Mouse (Mus musculus) splenic B cell, adult 2 months (primary cell): ENCODE results near the gene Ttll12.

Experiments used
- DNase-seq: peaks from one replicate; pipeline ENCODE4 v3.0.0-alpha.2; 2011; ENCODE audit warnings: low read depth, low spot score
- H3K27me3 ChIP-seq: 2 replicates; pipeline ENCODE4 v1.6.1; 2012; ENCODE audit warnings: mild to moderate bottlenecking, low read length, moderate library complexity, mixed read lengths; ENCODE audit not compliant: control insufficient read depth, poor library complexity, insufficient read depth, severe bottlenecking
- H3K36me3 ChIP-seq: 2 replicates; pipeline ENCODE4 v1.6.1; 2012; ENCODE audit warnings: mild to moderate bottlenecking, low read length, moderate library complexity, mixed read lengths; ENCODE audit not compliant: control insufficient read depth, poor library complexity, insufficient read depth, severe bottlenecking

The Ttll12 gene

GRCm38 (mm10) chr15:83594513-83595363 lies at the start of gene Ttll12:
Ttll12 (minus strand) TSS chr15:83595157.
- no peaks in the 10 kb centered on the region for H3K27me3 ChIP-seq
- no peaks in the 10 kb centered on the region for H3K36me3 ChIP-seq
- DNase-seq, result peak; percentile 78

DNA sequence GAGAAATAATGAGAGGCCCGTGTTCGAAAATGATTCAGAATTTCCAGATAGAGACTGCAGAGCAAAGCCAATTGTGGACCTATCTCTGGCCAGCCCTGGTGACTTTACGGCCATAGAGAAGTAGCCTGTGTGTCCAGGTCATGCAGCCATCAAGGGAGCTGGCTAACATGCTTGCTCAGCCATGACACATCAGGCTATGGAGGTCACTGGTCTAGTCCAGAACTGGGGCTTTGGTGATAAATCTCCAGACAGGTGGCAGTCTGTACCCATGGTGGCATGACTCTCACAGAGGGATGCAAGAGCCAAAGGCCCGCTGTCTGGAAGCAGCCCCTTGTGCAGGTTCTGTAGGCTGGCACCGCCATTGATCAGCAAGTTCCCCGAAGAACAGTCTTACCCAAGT lies 47.6 kb upstream of the Ttll12 start:
- H3K36me3 ChIP-seq, result no peaks in the 10 kb centered on the region
- DNase-seq, result no peak
- H3K27me3 ChIP-seq, result no peaks in the 10 kb centered on the region

DNA sequence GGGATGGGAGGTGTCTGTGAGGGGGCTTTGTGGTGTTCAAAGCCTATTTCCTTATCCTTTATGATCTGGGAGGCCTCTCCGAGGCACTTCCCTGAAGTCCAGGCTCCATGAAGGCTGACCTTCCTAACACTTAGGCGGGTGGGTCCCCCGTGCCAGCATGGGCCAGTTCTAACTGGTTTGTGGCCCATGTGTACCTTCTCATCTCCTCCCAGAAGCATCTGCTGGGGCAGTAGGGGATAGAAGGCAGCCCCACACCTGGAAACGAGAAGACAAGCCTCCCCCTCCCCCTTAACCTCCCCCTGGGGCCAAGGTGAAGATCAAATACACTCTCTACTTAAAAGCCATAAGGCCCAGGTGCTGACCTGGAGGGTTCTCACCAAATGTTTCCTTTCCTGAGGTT lies 45.3 kb upstream of the Ttll12 start:
- H3K36me3 ChIP-seq, result no peaks in the 10 kb centered on the region
- no peak for DNase-seq
- H3K27me3 ChIP-seq, result no peaks in the 10 kb centered on the region

DNA sequence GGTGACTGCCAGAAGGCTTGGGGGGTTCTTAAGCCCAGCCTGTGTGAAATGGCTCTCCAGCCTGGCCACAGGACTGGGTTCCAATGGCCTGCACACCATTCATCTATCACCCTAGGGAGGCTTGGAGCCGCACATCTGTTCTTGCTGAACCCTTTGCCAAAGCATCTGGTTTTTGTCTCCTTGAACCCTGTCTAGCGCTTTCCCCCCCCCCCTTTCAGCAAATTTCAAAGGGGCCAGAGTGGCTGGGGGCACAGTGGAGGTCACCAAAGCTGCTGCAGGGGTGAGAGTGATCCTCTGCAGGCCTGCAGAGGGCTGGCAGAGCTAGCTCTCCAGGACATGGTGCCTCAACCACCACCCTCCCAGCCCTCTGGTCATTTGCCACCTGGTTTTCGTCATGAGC lies 44.2 kb upstream of the Ttll12 start:
- no peaks in the 10 kb centered on the region for H3K36me3 ChIP-seq
- H3K27me3 ChIP-seq, result no peaks in the 10 kb centered on the region
- no peak for DNase-seq

DNA sequence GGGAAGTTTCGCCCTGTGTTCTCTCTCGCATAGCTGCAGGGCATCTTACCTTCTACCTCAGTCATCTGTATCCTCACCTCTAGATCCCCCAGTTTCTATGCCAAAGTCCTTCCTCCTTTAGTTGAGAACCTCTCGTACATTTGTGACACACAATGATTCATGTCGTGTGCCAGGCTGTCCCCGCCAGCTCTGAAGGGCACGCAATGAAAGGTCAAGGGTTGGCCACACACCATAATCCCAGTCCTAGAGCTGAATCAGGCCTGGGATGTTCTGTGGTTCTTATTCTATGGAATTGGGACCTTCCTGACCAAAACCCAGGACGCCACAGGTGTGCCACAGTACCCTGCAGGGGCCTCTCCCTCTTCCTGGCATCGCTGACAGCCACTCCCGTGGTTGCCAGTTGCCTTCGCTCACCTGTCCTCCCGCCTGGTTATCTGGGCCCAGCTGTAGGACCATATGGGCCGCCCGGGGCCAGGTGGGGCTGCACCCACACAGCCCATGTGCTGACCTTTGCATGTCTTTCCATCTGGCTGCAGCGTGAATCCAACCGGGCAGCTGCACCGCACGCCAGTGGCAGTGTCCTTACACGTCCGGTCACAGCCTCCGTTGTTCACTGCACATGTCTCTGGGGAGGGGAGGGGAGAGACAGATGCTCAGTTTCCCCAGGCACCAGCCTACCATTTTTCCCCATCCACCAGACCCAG lies 43.4 kb upstream of the Ttll12 start:
- Histone ChIP-seq H3K36me3 (no peaks in the 10 kb centered on the region), H3K27me3 (no peaks in the 10 kb centered on the region)
- DNase-seq, result no peak

GRCm38 (mm10) chr15:83636759-83637158 lies 41.8 kb upstream of the Ttll12 start:
- Histone ChIP-seq H3K27me3 (no peaks in the 10 kb centered on the region), H3K36me3 (no peaks in the 10 kb centered on the region)
- no peak for DNase-seq

GRCm38 (mm10) chr15:83635251-83635650 lies 40.3 kb upstream of the Ttll12 start:
- Histone ChIP-seq H3K27me3 (no peaks in the 10 kb centered on the region), H3K36me3 (no peaks in the 10 kb centered on the region)
- no peak for DNase-seq

DNA sequence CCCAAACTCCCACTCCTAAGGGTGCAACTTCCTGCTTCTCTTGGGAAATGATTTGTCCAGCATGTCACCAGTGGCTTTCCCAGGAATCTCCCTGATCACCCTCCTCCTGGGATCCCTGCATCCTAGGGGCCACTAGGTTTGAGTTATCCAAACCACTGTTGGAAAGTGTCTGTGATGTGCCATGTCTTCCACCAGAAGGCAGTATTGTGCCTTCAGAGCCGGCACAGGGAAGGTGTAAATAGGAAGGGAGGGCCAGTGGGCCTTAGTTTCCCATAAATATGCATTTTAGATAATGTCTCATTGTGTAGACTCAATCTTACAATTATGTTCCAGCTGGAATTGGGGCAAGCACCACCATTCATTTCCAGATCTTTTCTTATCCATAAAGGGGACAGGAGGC lies 39.1 kb upstream of the Ttll12 start:
- no peak for DNase-seq
- Histone ChIP-seq H3K36me3 (no peaks in the 10 kb centered on the region), H3K27me3 (no peaks in the 10 kb centered on the region)

- H3K27me3 ChIP-seq, result no peaks in the 10 kb centered on the region
- H3K36me3 ChIP-seq, result no peaks in the 10 kb centered on the region
- no peak for DNase-seq
Observed at GRCm38 (mm10) chr15:83631071-83631470, 36.1 kb upstream of the Ttll12 start.

GRCm38 (mm10) chr15:83629716-83630115 lies 34.8 kb upstream of the Ttll12 start:
- Histone ChIP-seq H3K36me3 (no peaks in the 10 kb centered on the region), H3K27me3 (no peaks in the 10 kb centered on the region)
- no peak for DNase-seq

DNA sequence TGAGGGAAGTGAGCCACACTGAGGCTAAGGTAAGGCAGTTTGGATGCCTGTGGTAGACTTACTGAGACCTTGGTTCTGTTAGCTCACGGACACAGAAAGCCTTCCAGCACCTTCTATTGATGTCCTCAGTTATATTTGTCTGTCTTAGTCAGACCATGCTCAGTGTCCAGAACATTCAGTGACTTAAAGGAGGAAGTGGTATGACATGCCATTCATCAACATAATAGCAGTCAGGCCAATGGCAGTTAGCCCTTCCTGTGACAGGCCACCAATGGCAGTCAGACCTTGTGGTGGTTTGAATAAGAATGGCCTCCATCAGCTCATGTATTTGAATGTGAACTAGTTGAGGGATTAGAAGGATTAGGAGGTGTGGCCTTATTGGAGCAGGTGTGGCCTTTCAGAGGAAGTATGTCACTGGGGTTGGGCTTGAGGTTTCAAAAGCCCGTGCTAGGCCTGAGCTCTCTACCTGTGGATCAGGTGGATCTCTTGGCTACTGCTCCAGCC lies 31.2 kb upstream of the Ttll12 start:
- no peaks in the 10 kb centered on the region for H3K27me3 ChIP-seq
- no peak for DNase-seq
- no peaks in the 10 kb centered on the region for H3K36me3 ChIP-seq

DNA sequence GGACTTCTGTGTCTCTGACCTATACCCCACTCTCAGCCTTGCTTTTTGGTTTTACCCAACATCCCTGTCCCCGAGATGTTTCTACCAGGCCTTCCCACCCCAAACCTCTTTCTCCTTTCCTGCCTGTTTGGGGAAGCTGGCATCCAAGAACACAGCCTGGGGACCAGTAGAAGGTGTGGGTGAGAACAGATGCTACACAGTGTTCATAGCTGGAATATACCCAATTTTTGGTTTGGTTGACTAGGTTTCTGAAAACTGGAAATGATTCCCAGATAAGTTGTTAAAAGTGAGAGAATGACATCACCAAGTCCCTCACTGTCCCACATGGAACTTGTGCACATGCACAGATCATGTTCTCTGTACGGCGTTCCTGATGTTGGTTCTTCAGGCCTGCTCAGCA lies 20.3 kb upstream of the Ttll12 start:
- DNase-seq, result no peak
- H3K27me3 ChIP-seq, result no peaks in the 10 kb centered on the region
- H3K36me3 ChIP-seq, result no peaks in the 10 kb centered on the region

- DNase-seq, result peak; percentile 87
- H3K27me3 ChIP-seq, result no peaks in the 10 kb centered on the region
- H3K36me3 ChIP-seq, result no peaks in the 10 kb centered on the region
Observed at GRCm38 (mm10) chr15:83607115-83607802, 12.3 kb upstream of the Ttll12 start.

DNA sequence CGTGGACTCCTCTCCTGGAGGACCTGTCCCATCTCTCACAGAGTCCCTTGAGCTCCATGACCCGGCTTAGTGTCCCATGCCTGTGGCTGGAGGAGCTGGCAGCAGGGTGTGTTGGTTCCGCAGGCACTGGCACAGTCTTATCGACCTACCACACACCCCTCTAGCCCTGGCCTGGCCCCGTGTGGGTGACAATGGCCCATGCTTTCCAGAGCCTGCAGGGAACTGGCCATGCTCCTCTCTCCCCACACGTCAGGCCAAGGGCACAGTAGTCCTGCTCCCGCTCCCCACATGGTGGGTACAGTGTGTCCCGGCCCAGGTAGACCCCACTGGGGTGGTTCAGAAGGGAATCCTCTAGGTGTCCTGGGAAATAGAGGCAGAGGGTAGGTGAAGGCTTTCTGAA lies 11.7 kb upstream of the Ttll12 start:
- no peak for DNase-seq
- Histone ChIP-seq H3K27me3 (no peaks in the 10 kb centered on the region), H3K36me3 (no peaks in the 10 kb centered on the region)

DNA sequence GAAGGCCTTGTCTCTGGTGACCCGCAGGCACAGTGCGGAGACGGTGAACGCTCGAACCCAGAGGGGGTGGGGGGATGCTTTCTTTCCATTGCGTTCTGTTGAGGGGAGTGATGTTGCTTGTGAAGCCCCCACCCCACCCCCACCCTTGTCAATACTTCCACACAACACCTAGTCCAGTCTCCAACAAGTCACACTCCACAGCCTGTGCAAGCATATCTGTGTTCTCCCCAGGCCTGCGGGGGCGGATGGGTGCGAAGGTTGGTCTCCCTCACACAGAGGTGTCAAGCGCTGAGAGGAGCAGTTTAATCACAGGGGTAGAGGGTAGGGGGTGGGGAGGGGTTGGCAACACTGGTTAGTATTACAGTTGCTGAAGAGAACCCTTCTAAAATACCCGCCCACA lies 11.3 kb upstream of the Ttll12 start:
- Histone ChIP-seq H3K27me3 (no peaks in the 10 kb centered on the region), H3K36me3 (no peaks in the 10 kb centered on the region)
- no peak for DNase-seq
